Mouse (Mus musculus): Measurements from ENCODE around the gene Mapk14.
"Not testable (repeated sequence)": the region's sequence is repeated elsewhere in the genome, so short reads cannot be mapped to it uniquely, and the experiment has no call there.

DNA sequence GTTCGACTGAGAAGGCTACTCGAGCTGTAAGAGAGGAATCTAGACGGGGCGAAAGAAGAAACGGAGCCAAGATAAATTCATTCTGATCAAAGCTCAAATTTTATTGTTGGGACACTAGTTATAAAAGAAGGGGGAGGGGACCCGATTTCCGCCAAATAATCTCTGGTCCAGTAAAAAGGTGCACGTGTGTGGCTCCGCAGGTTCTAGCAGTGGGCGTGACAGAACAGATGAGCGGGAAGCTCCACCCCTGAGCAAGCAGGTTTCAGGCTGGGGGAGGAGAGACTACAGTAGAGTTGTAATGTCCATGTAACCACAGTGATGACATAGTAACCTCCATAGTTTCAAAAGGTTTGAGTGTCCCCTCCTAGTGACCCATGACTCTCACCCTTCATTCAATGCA, 36.4 kb downstream of the Mapk14 start:
- TF ChIP-seq USF1 (IDR thresholded peaks at IDR 0.05; ENCODE audit: low read depth); CTCF (IDR thresholded peaks at IDR 0.05; ENCODE audit: control insufficient read depth, insufficient read depth, insufficient read length); MYOD1 (IDR thresholded peaks at IDR 0.05; ENCODE audit: control insufficient read depth, insufficient read length, low read depth); MAX (IDR thresholded peaks at IDR 0.05); CEBPB (IDR thresholded peaks at IDR 0.05; ENCODE audit: low read depth); FOSL1 (IDR thresholded peaks at IDR 0.05; ENCODE audit: insufficient read depth, low read length, poor library complexity, severe bottlenecking): not testable (repeated sequence)

Measured in C2C12 (cell line).